Mouse (Mus musculus) G1E (cell line): ENCODE data around the gene Pgrmc2. TPM values are rescaled to one million over a fixed set of nuclear protein-coding genes. Genes with fewer than 3 reads are reported as not detected.

ENCODE experiments used
- ATAC-seq: 2 replicates; pipeline ENCODE4 v1.8.0; 2016; ENCODE audit warnings: mild to moderate bottlenecking; ENCODE audit not compliant: insufficient number of reproducible peaks, poor library complexity, low FRiP score, severe bottlenecking; ENCODE audit errors: extremely low read depth
- DNase-seq: peaks from one replicate; pipeline ENCODE4 v3.0.0; 2012; ENCODE audit warnings: low spot score
- H3K27me3 ChIP-seq: 2 replicates; pipeline ENCODE4 v1.6.1; 2012; ENCODE audit warnings: mild to moderate bottlenecking, low read length, inconsistent platforms; ENCODE audit not compliant: insufficient read depth
- H3K36me3 ChIP-seq: replicated peaks from 2 replicates; pipeline ENCODE3; 2012; ENCODE audit warnings: mild to moderate bottlenecking, inconsistent platforms
- H3K4me1 ChIP-seq: 2 replicates; pipeline ENCODE4 v1.6.1; 2012; ENCODE audit warnings: low read depth, low read length, inconsistent platforms, mixed read lengths; ENCODE audit not compliant: insufficient read depth
- H3K4me3 ChIP-seq: 2 replicates; pipeline ENCODE4 v1.5.1; 2012; ENCODE audit warnings: low read depth, mild to moderate bottlenecking, inconsistent platforms, low read length, moderate library complexity, mixed read lengths
- H3K9me3 ChIP-seq: replicated peaks from 2 replicates; pipeline ENCODE4 v1.6.1; 2012; ENCODE audit warnings: inconsistent platforms
- CTCF ChIP-seq: IDR thresholded peaks from 2 replicates; pipeline ENCODE4 v1.5.1; 2012; ENCODE audit warnings: low read depth, low read length, inconsistent platforms, mixed read lengths
- GATA1 ChIP-seq: IDR thresholded peaks from 2 replicates; pipeline ENCODE4 v1.6.1; 2012; ENCODE audit warnings: borderline replicate concordance, low read length, inconsistent platforms, mixed read lengths
- GATA2 ChIP-seq: IDR thresholded peaks from 2 replicates; pipeline ENCODE4 v1.6.1; 2012; ENCODE audit warnings: low read depth, low read length, inconsistent platforms, borderline replicate concordance
- POLR2AphosphoS5 ChIP-seq: IDR thresholded peaks from 2 replicates; pipeline ENCODE4 v1.6.1; 2012; ENCODE audit warnings: low read depth, low read length, inconsistent platforms; ENCODE audit not compliant: insufficient replicate concordance
- TAL1 ChIP-seq: conservative IDR thresholded peaks from 2 replicates; pipeline ENCODE4 v1.6.1; 2012; ENCODE audit warnings: low read depth, low read length, inconsistent platforms, mixed read lengths
- polyA plus RNA-seq: library from polyadenylated mRNA; stranded (reverse); fragments of >175 nt; gene quantifications from 2 replicates; pipeline ENCODE4 v1.2.3, GENCODE M21; 2012
- total RNA-seq, 2 experiments: library from RNA; stranded (forward) in 1 of 2; stranded (reverse) in 1 of 2; fragments of 200-1000 nt in 1 of 2; fragments of >200 nt in 1 of 2; fragmentation: Nextera tagmentation in 1 of 2; gene quantifications; 2 replicates each; pipeline ENCODE4 v1.2.3; 2014 to 2017

The Pgrmc2 gene
- total and polyA plus RNA-seq, 3 experiments, result 14.0 to 20.2 (median 15.4) TPM

DNA sequence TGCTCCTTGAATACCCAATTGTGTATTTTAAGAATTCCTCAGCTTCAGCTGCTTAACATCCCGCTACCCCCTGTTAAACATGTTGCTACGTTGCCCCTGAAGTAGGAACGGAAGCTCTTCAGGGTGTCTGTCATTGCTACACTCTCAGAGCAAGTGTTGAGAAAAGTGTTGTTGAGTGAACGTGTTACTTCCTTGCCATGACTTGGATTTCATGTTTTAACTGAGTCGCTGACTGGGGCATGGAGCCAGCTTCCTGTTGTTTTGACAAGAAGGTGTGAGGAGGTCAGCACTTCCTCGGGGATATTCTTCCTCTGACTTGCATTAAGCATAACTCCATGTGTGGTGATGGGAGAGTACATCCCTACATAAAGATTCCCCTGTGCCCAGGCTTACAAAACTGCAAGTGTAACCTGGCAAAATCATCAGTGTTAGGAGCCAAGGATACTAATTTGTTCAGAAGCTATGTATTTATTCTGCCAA lies 25.5 kb upstream of the Pgrmc2 start:
- Histone ChIP-seq H3K4me1 (peaks cover 31% of the 10 kb centered on the region), H3K9me3 (no peaks in the 10 kb centered on the region), H3K27me3 (peaks cover 3% of the 10 kb centered on the region; the same call in 1 of the 2 replicates), H3K36me3 (no peaks in the 10 kb centered on the region), H3K4me3 (no peak overlapping the region)
- ATAC-seq, result no peak
- TF ChIP-seq GATA2, result no peak
- TF ChIP-seq CTCF, result no peak
- TF ChIP-seq TAL1, result no peak
- TF ChIP-seq GATA1, result no peak
- TF ChIP-seq POLR2AphosphoS5, result no peak
- no peak for DNase-seq

DNA sequence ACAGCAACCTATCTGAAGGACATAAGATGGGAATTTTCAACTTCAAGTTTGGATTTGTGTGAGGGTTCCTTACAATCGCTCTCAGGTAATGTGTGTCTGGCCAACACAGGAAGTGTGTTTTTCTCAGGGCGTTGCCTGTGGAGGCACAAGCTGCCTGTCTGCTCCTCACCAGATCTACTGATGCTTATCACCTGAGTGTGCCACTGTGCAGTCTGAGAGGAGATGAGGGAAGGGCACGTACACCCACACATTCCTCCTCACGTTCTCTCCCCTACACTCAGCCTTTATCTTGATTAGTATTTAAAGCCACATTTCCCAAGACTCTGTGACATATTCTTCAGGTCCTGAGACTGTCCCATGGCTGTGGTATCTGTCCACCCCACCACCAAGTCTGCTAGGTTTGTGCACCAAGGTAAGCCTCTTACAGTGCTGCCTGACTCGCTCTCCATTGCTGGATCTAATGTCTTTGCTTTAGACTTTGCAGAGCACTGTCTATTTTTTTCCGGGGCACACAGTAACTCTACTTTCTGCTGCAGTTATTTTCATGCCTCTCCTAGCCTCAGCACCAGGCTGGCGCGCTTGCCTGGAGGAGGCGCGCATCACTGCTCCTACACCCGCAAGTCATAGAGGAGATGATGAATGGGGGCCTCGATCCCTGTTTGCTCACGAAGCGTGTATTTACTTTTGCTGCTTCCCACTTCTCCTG lies 24.9 kb upstream of the Pgrmc2 start:
- Histone ChIP-seq H3K4me1 (peaks cover 31% of the 10 kb centered on the region), H3K36me3 (no peaks in the 10 kb centered on the region), H3K27me3 (no peaks in the 10 kb centered on the region), H3K4me3 (no peak overlapping the region), H3K9me3 (no peaks in the 10 kb centered on the region)
- ATAC-seq, result peak; percentile 84
- peak; percentile 14 for DNase-seq
- TF ChIP-seq POLR2AphosphoS5 (no peak), GATA2 (no peak), GATA1 (no peak), CTCF (no peak), TAL1 (no peak)

DNA sequence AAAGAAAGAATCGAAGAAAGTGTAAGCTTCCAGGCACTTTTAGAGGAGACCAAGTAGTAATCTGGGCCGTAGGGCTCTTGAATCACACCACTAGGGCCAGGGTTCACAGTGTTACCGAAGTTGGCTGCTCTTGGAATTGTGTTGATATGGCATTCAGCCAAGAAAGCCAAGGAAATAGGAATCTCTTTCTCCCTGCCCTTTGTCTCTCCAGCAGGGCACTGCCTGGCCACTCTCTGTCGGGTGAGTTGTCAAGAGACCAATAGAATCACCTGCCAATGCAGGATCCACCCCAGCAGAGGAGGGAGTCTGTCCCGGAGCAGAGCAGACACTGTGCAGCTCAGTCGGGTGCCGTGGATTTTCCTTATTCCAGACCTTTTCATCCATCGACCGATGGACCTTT lies 19.1 kb upstream of the Pgrmc2 start:
- peaks cover 6% of the 10 kb centered on the region; the same call in 1 of the 2 replicates for H3K4me1 ChIP-seq
- no peak overlapping the region for H3K4me3 ChIP-seq
- H3K36me3 ChIP-seq, result no peaks in the 10 kb centered on the region
- H3K27me3 ChIP-seq, result peaks cover 22% of the 10 kb centered on the region
- ATAC-seq (no peak), DNase-seq (no peak)
- TF ChIP-seq GATA2, result no peak
- TF ChIP-seq TAL1, result no peak
- no peak for TF ChIP-seq GATA1
- no peak for TF ChIP-seq CTCF
- no peak for TF ChIP-seq POLR2AphosphoS5
- no peaks in the 10 kb centered on the region for H3K9me3 ChIP-seq

- TF ChIP-seq TAL1, result no peak
- no peak for TF ChIP-seq GATA1
- no peak for TF ChIP-seq CTCF
- TF ChIP-seq POLR2AphosphoS5, result no peak
- TF ChIP-seq GATA2, result no peak
- ATAC-seq (no peak), DNase-seq (no peak)
- Histone ChIP-seq H3K27me3 (peaks cover 22% of the 10 kb centered on the region), H3K4me1 (no peaks in the 10 kb centered on the region), H3K4me3 (no peak overlapping the region), H3K9me3 (no peaks in the 10 kb centered on the region), H3K36me3 (no peaks in the 10 kb centered on the region)
These were observed 17.3 kb upstream of the Pgrmc2 start for GRCm38 (mm10) chr3:41100157-41100556.

- Histone ChIP-seq H3K36me3 (no peaks in the 10 kb centered on the region), H3K27me3 (peaks cover 22% of the 10 kb centered on the region), H3K9me3 (no peaks in the 10 kb centered on the region), H3K4me1 (no peaks in the 10 kb centered on the region), H3K4me3 (no peak overlapping the region)
- ATAC-seq (no peak), DNase-seq (no peak)
- TF ChIP-seq CTCF (no peak), GATA1 (no peak), GATA2 (no peak), TAL1 (no peak), POLR2AphosphoS5 (no peak)
These were observed 16.8 kb upstream of the Pgrmc2 start for GRCm38 (mm10) chr3:41099672-41100071.

DNA sequence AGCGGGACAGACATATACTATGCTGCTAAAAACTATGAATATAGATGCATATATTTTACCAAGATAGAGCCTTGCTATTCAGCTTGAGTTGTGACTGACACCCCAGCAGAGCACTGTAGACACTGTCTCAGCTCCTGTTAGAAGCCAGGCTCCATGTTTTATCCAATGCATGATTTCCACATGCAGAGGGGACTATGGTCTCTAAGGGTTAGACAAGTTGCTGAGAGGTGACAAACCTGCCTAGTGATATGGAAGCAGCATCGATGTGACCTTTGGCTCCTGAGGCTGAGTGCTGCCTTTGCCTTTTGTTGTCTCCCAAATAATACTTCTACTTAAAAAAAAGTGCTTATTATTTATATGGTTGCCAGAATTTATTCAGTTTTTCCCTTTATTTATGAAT lies 10.4 kb upstream of the Pgrmc2 start:
- Histone ChIP-seq H3K36me3 (no peaks in the 10 kb centered on the region), H3K4me1 (0 out of 2 replicates have a peak, but pooled peaks cover 3% of the 10 kb centered on the region), H3K4me3 (no peak overlapping the region), H3K9me3 (no peaks in the 10 kb centered on the region), H3K27me3 (peaks cover 17% of the 10 kb centered on the region)
- no peak for ATAC-seq
- TF ChIP-seq GATA1, result no peak
- no peak for TF ChIP-seq POLR2AphosphoS5
- TF ChIP-seq CTCF, result no peak
- no peak for TF ChIP-seq TAL1
- no peak for TF ChIP-seq GATA2
- DNase-seq, result no peak
